Mouse (Mus musculus): ENCODE measurements around the gene Celf3.

Celf3 gene

GRCm38 (mm10) chr3:94479564-94479963, 1.5 kb downstream of the Celf3 start:
- no peak for DNase-seq (ENCODE audit: low spot score in 2 of 2)

- DNase-seq (ENCODE audit: low spot score in 2 of 2) = no peak
Observed at GRCm38 (mm10) chr3:94480291-94480884, 2.3 kb downstream of the Celf3 start, which contains the start of gene Riiad1. TSS of gene Riiad1 (minus strand) at chr3:94480341.

GRCm38 (mm10) chr3:94481429-94481828, 3.3 kb downstream of the Celf3 start:
- DNase-seq (ENCODE audit: low spot score in 2 of 2) = no peak

- no peak for DNase-seq (ENCODE audit: low spot score in 2 of 2)
Observed at GRCm38 (mm10) chr3:94482764-94483385, 4.8 kb downstream of the Celf3 start.

GRCm38 (mm10) chr3:94483790-94484439, 5.8 kb downstream of the Celf3 start:
- DNase-seq (ENCODE audit: low spot score in 2 of 2) = peak; percentile 95 to 96

GRCm38 (mm10) chr3:94485922-94486321, 7.8 kb downstream of the Celf3 start:
- DNase-seq (ENCODE audit: low spot score in 2 of 2) = no peak

GRCm38 (mm10) chr3:94487581-94487980, 9.5 kb downstream of the Celf3 start:
- no peak for DNase-seq (ENCODE audit: low spot score in 2 of 2)

GRCm38 (mm10) chr3:94497162-94497561, 19.1 kb downstream of the Celf3 start:
- no peak for DNase-seq (ENCODE audit: low spot score in 2 of 2)

GRCm38 (mm10) chr3:94502243-94502642, 24.1 kb downstream of the Celf3 start:
- DNase-seq (ENCODE audit: low spot score in 2 of 2) = no peak

- DNase-seq (ENCODE audit: low spot score in 2 of 2) = no peak
Observed at GRCm38 (mm10) chr3:94506664-94507063, 28.6 kb downstream of the Celf3 start.

- no peak for DNase-seq (ENCODE audit: low spot score in 2 of 2)
Observed at GRCm38 (mm10) chr3:94526731-94527130, 48.6 kb downstream of the Celf3 start.

- DNase-seq (ENCODE audit: low spot score in 2 of 2) = no peak
Observed at GRCm38 (mm10) chr3:94533968-94534367, 55.9 kb downstream of the Celf3 start.

- DNase-seq (ENCODE audit: low spot score in 2 of 2) = no peak
Observed at GRCm38 (mm10) chr3:94537187-94537586, 59.1 kb downstream of the Celf3 start.

Measured in frontal cortex, postnatal 10 days (tissue).